Mouse (Mus musculus): ENCODE results near the gene Tap2.

The Tap2 gene

DNA sequence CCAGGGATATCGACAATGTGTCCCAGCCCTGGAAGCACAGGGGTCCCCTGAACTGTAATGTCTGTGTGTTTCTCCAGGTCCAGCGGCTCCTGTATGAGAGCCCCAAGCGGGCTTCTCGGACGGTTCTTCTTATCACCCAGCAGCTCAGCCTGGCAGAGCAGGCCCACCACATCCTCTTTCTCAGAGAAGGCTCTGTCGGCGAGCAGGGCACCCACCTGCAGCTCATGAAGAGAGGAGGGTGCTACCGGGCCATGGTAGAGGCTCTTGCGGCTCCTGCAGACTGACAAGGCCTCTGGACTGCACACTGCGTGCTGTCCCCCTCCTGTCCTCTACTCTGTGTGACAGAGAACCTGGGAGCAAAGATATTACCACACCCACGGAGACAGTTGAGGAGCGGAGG is 6.8 kb upstream of the Tap2 start:
- DNase-seq (ENCODE audit: low spot score in 2 of 2) = no peak

DNA sequence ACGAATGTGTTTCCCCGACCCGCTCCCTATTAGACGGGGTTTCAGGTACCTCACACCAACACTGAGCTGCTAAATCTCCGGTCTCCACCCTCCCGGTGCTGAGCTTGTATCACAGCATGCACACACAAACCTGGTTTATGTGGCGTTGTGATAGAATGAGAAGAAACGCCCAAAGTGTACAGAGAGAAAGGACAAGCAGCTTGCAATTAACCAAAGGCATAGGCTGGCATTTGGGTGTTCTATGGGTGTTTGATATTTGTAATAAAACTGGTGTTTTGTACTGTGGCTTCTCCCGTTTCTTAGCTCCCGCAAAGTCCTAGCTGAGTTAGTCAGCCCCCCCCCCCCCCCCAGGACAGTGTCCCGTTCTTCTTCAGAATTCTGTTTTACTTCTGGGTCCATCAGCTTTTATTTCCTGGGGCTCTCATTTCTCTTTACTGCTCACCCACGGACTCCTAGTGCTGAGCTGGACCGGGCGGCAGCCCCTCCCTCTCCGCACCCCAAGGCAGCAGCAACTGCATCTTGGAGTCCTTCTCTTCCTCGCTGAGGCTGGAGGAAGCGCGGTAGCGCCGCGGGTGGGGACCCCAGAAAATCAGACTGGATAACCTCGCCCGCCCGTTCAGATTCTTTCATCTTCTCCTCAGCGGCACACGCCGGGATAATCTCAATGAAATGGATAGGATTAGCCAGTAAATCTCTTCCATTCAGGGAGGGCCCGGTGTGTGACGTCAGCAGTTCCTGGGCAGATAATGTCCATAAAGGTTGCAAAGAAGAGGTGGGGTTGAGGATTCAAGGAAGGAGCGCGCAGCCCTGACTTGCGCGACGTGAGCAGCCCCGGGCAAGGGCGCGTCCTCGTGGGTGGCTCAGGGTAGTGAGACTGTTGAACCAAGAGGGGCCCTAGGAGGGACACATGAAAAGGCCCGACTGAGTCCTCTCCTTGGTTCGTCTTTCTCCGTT is 6.1 kb upstream of the Tap2 start, which contains the start of gene Psmb8:
Psmb8 (plus strand) TSS at position 781 of the 954 bp plus-strand sequence.
- peak; percentile 79 to 83 for DNase-seq (ENCODE audit: low spot score in 2 of 2)

DNA sequence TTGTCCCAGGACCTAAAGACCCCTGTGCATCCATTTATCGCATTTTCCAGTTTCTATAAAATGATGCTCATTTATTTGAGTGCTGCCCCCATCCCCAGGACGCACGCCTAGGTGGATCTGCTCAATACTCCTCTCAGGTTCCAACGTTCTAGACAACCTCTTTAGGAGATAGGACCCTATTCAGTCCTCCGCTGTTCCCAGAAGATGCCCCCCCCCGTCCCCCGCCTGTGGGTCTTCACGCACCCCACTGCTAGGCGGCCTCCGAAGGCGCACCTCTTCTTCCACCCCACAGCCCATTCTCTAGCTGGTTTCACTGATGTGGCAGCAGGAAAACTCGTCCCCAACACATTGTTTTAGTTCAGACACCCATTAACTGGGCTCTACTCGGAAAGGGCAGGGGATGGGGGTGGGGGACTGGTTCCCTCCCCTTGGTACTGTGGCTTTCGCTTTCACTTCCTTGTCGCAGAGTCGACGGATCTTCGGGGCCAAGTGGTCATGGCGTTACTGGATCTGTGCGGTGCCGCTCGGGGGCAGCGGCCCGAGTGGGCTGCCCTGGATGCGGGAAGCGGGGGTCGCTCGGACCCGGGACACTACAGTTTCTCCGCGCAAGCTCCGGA is 5.3 kb upstream of the Tap2 start:
- no peak for DNase-seq (ENCODE audit: low spot score in 2 of 2)

DNA sequence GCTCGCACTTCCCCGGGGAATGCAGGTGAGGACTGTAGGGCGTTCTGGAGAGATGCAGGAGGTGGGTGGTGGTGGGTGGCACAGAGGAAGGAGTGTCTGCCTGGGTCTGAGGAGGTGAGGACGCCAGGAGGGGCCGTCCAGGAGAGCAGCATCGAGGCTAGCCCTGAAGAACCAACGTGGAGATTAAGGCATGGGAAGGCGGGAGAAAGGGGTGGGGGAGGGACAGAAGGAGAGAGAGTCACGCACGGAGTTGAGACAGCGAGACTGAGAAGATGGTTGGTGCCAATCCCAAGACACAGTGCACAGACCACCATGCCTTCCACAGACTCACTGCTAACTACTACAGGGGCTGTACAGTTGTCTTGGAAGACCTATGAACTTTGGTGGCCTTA is 4.8 kb upstream of the Tap2 start:
- no peak for DNase-seq (ENCODE audit: low spot score in 2 of 2)

DNA sequence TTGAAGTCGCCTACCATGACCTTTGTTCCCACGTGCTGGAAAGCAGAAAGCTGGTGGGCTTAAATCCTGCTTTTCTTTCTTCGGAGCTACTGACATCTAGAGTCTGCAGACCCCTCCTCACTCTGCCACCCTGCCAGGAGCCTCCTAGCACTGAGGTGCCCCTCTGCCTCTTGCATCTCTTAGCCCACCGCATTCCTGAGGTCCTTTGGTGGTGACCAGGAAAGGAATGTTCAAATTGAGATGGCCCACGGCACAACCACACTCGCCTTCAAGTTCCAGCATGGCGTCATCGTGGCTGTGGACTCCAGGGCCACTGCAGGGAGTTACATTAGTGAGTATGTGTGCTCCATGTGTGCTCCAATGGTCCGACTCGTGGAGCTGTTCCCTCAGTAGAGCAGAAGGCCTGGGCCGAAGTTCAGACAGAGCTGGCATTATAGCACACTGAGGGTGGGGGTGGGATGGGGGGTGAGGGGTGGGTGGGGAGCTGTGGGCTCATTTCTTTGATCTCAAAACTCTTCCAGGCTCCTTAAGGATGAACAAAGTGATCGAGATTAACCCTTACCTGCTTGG is 4.2 kb upstream of the Tap2 start:
- DNase-seq (ENCODE audit: low spot score in 2 of 2) = no peak

DNA sequence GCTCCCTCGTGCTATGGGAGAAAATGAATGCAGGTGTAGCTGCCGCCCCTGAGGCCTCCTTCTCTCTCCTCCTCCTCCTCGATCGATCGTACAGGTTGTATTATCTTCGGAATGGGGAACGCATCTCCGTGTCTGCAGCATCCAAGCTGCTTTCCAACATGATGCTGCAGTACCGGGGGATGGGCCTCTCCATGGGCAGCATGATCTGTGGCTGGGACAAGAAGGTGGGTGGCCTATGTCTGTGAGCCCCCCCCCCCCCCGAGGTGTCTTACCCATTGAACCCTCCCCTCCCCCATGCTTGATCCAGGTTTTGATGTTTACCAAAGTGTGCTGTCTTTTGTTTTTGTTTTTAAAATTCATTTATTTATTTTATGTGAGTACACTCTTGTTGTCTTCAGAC is 3.3 kb upstream of the Tap2 start:
- DNase-seq (ENCODE audit: low spot score in 2 of 2) = no peak

DNA sequence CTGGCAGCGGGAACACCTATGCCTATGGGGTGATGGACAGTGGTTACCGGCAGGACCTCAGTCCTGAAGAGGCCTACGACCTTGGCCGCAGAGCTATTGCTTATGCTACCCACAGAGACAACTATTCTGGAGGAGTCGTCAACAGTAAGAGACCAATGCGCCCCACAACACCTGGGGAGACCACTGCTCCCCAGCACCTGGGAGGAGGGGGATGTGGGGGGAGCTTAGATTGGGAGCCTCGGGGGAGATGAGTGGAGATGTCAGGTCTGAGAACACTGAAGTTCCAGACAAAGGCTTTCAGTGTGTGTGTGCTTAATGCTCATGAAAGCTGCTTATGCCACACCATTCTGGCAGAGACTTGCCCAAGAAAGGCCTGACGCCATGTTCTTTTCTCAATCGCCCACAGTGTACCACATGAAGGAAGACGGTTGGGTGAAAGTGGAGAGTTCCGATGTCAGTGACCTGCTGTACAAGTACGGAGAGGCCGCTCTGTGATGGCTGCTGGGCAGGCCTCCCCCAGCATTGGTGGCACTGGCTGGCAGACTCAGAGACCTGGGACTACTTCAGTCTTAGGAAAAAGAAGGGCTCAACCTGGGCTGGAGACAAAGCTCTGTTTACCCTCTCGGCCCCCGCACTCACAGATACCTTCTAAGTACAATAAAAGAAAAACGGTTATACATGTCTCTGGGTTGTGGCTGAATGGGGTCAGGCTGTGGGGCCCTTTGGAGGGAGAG is 2.4 kb upstream of the Tap2 start:
- no peak for DNase-seq (ENCODE audit: low spot score in 2 of 2)

DNA sequence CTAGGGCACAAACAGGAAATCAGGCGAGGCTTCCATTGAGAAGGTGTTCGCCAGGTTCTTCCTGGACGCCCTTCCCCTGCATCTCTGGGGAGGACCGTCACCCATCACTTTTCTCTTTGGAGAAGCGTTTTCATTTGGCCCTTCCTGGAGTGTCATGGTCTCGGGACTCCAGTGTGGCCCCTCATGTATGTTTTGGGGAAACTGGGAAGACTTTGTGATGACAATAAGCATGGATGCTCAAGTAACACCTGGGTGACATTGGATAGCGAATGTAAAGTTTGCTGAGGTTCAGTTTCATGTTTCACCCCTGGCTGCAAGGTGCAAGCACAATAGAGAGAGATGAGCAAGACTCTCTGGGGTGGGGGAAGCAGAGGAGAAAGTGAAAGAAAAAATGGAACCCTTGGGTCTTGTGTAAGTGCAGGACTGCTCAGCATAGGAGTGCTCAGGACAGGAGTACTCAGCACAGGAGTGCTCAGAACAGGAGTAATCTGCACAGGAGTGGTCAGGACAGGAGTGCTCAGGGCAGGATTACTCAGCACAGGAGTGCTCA is 1.7 kb upstream of the Tap2 start:
- DNase-seq (ENCODE audit: low spot score in 2 of 2) = no peak

DNA sequence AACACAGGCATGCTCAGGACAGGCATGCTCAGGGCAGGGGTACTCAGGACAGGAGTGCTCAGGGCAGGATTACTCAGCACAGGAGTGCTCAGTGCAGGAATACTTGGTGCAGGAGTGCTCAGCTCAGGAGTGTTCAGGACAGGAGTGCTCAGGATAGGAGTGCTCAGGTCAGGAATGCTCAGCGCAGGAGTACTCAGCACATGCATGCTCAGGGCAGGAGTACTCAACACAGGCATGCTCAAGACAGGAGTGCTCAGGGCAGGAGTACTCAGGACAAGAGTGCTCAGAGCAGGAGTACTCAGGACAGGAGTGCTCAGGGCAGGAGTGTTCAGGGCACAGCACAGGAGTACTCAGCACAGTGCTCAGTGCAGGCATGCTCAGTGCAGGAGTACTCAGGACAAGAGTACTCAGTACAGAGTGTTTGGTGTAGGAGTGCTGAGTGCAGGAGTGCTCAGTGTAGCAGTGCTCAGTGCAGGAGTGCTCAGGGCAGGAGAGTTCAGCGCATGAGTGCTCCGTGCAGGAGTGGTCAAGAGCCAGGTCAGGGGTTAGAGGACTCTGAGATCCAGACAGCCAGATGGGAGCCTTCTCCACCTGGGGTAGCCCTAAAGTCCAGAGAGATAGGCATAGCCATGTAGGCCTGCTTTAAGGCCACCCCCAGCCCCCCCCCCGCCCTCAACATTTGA is 426 bp upstream of the Tap2 start:
- no peak for DNase-seq (ENCODE audit: low spot score in 2 of 2)

DNA sequence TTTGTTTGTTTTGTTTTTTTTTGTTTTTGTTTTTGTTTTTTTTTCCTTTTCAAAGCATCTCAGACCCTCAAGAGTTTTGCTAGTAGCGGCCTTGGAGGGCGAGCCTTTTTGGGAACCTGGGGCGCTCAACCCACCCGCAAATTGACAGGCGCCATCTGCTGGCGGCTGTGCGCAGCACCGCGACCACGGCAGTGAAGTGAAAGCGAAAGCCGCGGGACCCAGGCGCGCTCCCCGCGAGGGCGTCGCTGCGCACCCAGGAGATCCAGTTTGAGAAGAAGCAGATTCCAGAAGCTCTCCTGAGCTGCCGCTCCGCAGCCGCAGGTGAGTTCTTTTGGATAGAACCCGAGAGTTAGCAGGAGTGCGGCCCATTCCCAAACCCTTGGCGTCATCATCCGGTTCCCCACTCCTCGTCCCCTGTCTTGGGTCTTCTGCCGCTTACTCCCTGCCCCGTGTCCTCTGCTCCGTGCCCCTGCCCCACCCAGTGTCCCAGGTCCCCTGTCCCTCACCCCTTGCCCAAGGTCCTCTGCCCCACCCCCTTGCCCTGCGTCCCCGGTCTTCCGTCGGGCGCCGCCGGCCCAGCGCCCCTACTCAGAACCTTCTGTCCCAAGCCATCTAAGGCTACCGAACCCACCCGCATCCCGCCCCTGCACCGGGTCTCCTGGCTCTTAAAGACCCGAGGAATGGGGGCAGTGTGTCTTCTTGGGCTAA is 1.1 kb downstream of the Tap2 start:
- DNase-seq (ENCODE audit: low spot score in 2 of 2) = peak in 1 of 2 experiments; percentile 81

DNA sequence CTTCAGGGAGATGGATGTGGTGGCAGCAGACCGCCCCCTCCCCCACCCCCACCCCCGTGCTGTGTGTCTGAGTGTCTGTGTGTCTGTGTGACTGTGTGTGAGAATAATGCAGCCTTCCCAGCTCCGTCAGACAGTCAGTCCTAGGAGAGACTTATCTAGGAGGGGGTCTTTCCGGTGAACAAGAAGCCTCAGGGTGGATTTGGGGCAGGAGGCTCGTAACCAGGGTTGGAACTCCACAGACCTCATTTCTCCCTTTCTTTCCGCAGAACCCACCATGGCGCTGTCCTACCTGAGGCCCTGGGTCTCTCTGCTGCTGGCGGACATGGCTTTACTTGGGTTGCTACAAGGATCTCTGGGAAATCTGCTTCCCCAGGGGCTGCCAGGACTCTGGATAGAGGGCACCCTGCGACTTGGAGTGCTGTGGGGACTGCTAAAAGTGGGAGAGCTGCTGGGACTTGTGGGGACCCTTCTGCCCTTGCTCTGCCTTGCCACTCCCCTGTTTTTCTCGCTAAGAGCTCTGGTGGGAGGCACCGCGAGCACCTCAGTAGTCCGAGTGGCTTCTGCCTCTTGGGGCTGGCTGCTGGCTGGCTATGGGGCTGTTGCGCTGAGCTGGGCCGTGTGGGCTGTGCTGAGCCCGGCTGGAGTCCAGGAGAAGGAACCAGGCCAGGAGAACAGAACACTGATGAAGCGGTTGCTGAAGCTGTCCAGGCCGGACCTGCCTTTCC is 1.9 kb downstream of the Tap2 start:
- no peak for DNase-seq (ENCODE audit: low spot score in 2 of 2)

DNA sequence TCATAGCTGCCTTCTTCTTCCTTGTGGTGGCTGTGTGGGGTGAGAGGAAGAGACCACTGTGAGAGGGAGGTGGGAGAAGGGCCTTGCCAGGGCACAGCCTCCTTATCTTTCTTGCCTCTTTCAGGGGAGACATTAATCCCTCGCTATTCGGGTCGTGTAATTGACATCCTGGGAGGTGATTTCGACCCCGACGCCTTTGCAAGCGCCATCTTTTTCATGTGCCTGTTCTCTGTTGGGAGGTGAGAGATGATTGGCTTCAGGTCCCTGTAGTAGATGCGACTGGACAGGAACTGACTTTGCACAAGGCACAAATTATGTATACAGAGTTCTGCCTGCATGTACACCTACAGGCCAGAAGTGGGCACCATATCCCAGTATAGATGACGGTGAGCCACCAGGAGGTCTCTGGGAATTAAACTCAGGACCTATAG is 2.4 kb downstream of the Tap2 start:
- DNase-seq (ENCODE audit: low spot score in 2 of 2) = no peak

DNA sequence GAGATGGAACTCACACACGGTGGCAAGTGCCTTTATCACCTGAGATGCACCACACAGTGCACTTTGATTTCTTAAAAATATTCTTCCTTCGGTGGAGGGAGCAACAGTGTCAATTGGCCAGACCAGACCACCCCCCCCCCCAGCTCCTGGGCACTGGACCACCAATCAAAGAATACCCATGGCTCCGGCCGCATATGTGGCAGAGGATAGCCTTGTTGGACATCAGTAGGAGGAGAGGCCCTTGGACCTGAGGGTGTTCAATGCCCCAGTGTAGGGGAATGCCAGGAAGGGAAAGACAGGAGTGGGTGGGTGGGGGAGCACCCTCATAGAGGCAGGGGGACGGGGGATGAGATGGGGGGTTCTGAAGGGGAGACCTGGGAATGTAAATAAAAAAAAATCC is 3.4 kb downstream of the Tap2 start:
- DNase-seq (ENCODE audit: low spot score in 2 of 2) = no peak

DNA sequence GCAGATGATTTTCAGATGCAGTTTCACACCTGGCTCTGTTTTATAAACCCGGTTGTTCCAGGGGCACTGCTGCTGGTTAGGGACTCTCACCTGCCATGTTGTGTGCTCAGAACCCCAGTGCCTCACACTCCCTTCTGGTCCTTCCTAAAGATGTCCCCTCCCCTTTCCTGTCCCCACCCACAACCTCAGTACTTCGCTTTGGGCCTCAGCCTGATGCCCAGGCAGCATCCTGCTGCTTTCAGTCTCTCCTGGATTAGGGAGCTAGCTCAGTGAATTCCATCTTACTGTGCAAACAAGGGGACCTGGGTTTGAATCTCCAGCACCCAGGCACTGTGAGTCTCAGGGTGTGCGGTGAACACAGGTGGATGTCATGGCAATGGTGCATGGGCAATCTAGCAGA is 4.1 kb downstream of the Tap2 start:
- DNase-seq (ENCODE audit: low spot score in 2 of 2) = no peak

DNA sequence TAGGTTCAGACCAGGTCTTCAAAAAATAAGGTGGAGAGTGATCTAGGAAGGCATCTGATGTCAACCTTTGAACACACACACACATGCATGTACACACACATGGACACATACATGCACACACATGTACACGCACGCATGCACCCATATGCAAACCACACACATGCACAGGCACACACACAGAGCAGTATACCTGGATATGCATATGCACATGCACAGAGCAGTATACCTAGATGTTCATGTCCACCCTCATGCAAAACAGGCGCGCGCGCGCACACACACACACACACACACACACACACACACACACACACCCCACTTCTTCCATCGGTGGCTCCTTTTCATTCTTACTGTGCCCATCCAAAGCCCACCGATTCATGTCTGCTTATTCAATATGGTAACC is 4.5 kb downstream of the Tap2 start:
- no peak for DNase-seq (ENCODE audit: low spot score in 2 of 2)

DNA sequence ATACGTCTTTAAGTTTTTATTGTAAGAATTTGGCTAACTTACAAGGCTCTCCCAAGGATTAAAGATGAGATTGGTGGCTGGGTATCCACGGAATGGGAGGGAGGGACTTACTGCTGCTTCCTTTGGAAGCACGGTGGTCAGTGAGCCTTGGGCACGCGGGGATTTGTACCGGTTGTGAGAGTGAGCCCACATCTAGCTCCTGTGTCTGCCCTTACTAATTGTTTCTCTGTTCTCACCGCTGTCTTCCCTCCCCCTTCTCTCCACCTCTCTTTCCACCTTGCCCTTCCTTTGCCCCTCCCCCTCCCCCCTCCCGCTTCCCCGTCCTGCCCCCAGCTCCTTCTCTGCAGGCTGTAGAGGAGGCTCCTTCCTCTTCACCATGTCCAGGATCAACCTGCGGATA is 5.1 kb downstream of the Tap2 start:
- no peak for DNase-seq (ENCODE audit: low spot score in 2 of 2)

DNA sequence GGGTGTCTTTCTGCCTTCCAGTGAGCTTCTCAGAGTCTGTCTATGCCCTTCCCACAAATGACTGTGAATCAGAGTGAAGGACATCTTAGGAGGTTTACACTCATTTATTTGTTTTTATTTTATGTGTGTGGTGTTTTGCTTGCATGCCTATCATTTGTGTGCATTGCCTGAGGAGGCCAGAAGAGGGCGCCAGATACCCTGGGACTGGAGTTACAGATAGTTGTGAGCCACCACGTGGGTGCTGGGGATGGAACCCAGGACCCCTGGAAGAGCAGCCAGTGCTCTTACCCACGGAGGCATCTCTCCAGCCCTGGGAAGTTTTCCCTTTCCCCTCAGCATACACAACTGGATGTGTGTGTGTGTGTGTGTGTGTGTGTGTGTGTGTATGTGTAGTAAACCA is 6.4 kb downstream of the Tap2 start:
- no peak for DNase-seq (ENCODE audit: low spot score in 2 of 2)

DNA sequence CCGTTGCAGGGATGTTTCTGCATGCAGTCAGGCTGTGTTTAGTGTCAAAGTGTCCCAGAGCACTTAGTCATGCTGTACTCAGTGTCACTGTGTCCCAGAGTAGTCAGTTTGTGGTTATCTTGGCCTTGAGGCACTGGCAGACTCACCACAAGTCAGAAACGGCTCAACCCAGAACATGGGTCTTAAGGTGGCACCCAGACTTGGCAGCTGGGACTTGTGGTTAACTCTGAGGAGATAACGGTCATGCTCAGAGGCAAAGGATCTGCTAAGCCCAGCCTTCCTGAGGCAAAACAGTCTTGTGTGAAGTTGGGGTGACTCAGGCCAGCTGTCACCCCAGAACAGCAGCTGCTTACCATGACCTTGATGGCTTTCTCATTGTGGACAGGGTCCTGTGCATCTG is 7.3 kb downstream of the Tap2 start:
- DNase-seq (ENCODE audit: low spot score in 2 of 2) = no peak

DNA sequence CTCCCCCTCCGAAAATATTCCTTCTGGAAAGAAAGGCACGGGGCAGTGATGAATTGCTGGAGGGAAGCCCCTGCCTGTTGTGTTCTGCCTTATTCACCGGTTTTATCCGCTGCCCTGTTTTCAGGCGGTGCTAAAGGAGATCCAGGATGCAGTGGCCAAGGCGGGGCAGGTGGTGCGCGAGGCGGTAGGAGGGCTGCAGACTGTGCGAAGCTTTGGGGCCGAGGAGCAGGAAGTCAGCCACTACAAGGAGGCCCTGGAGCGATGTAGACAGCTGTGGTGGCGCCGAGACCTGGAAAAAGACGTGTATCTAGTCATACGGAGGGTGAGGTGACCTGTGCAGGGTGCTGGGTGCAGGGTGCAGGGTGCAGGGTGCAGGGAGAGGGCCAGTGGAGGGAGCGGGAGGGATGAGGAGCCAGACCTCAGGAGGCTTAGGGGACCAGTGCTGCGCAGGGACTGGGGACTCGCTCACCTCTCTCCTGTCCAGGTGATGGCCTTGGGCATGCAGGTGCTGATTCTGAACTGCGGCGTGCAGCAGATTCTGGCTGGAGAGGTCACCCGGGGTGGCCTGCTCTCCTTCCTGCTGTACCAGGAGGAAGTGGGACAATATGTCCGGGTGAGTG is 8.5 kb downstream of the Tap2 start:
- DNase-seq (ENCODE audit: low spot score in 2 of 2) = no peak

DNA sequence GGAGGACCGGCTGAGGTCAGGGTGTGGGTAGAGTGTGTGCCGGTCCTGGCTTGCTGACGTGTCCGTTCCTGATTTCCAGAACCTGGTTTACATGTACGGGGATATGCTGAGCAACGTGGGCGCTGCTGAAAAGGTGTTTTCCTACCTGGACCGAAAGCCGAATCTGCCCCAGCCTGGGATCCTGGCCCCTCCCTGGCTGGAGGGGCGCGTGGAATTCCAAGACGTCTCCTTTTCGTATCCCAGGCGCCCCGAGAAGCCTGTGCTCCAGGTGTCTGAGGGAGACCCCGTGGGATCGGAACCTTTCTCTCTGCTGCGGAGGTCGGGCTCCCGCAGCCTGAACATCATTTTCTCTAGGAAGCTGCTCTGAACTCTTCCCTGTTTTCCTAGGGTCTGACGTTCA is 10.6 kb downstream of the Tap2 start:
- no peak for DNase-seq (ENCODE audit: low spot score in 2 of 2)

Measured in frontal cortex, postnatal 10 days (tissue).